Mouse (Mus musculus) thymus, adult 2 months (tissue): ENCODE measurements around the gene Ank3. TPM values are rescaled to one million over a fixed set of nuclear protein-coding genes. Genes with fewer than 3 reads are reported as not detected.
"Not testable (repeated sequence)": the region's sequence is repeated elsewhere in the genome, so short reads cannot be mapped to it uniquely, and the experiment has no call there.

Source experiments
- DNase-seq: peaks from one replicate; pipeline ENCODE4 v3.0.0; 2021
- H3K27ac ChIP-seq: fragments of 200-500 bp; 2 replicates; pipeline ENCODE4 v1.5.1; 2012; ENCODE audit warnings: low read length, control low read depth; ENCODE audit not compliant: control insufficient read depth, insufficient read depth
- H3K27me3 ChIP-seq: fragments of 200-500 bp; 2 replicates; pipeline ENCODE4 v1.6.1; 2012; ENCODE audit warnings: mild to moderate bottlenecking, low read length, moderate library complexity, mixed read lengths; ENCODE audit not compliant: control insufficient read depth, insufficient read depth
- H3K36me3 ChIP-seq: fragments of 200-500 bp; 2 replicates; pipeline ENCODE4 v1.6.1; 2012; ENCODE audit warnings: mild to moderate bottlenecking, low read length, moderate library complexity; ENCODE audit not compliant: control insufficient read depth, insufficient read depth
- H3K4me1 ChIP-seq: fragments of 200-500 bp; replicated peaks from 2 replicates; pipeline ENCODE4 v1.6.1; 2012; ENCODE audit warnings: low read length; ENCODE audit not compliant: control insufficient read depth, insufficient read depth
- H3K4me3 ChIP-seq: fragments of 200-500 bp; 2 replicates; pipeline ENCODE4 v1.5.1; 2012; ENCODE audit warnings: mild to moderate bottlenecking, low read length, control low read depth, moderate library complexity; ENCODE audit not compliant: control insufficient read depth, insufficient read depth
- CTCF ChIP-seq: fragments of 200-500 bp; IDR thresholded peaks from 2 replicates; pipeline ENCODE4 v1.5.1; 2012; ENCODE audit warnings: mild to moderate bottlenecking, control low read depth, low read length, moderate library complexity, borderline replicate concordance; ENCODE audit not compliant: control insufficient read depth, poor library complexity, insufficient read depth; ENCODE audit errors: extremely low read depth
- POLR2A ChIP-seq: fragments of 200-500 bp; IDR thresholded peaks from 2 replicates; pipeline ENCODE4 v1.6.1; 2012; ENCODE audit warnings: mild to moderate bottlenecking, low read length, control low read depth, moderate library complexity; ENCODE audit not compliant: control insufficient read depth, poor library complexity, insufficient read depth; ENCODE audit errors: extremely low read depth
- WGBS: fragments of 180-500 bp; shearing (Covaris S2); methylation state at CpG from one replicate; pipeline ENCODE4 v1.1.7; 2018; 5-methylcytosine and 5-hydroxymethylcytosine counted together
- polyA plus RNA-seq: library from polyadenylated mRNA; depleted of rRNA; stranded (reverse); fragments of >200 nt; gene quantifications from 2 replicates; pipeline ENCODE4 v1.2.3, GENCODE M21; 2012

Ank3 gene
- polyA plus RNA-seq, 1 experiment, result 4.2 TPM

DNA sequence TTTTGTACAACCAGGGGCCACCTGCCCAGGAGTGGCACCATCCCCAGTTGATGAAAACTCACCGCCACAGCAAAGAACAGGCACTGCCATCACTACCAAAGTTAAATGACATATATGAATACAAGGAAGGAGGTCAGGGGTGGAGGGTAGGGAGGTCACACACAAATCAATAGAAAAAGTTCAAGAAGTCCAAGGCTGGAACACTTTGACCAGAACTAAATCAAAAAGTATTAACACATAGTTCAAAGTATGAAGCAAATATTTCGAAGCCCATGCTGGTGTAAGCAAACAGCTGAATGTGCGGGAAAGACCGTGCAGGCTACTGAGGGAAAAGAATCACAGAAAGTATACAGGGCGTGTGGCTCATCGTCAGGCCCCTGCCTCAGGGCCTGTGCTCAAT, 503.5 kb downstream of the Ank3 start:
- Histone ChIP-seq H3K4me1 (no peaks in the 10 kb centered on the region), H3K27me3 (no peaks in the 10 kb centered on the region), H3K36me3 (no peaks in the 10 kb centered on the region), H3K4me3 (no peak overlapping the region), H3K27ac (no peak overlapping the region)
- TF ChIP-seq POLR2A (no peak), CTCF (no peak)
- 95% methylated on average over 6 of the region's 6 CpGs for WGBS
- no peak for DNase-seq

DNA sequence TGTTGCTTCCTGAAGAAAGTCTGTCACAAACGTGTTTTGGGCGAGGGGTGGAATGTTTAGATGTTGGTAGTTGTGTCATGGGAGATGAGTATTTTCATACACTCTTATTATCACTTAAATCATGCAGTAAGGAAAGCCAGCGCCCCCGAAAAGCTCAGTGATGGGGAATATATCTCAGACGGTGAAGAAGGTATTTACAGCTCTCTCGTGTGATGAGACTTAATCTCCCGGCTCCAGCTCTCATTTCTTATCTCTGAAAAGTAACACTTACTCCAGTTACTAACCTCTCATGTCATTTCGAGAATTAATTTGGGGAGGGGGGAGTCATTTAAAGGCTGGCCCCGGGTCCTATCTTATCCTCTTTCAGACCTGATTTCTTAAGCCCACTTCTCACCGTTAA, 505.7 kb downstream of the Ank3 start:
- Histone ChIP-seq H3K4me1 (no peaks in the 10 kb centered on the region), H3K27me3 (no peaks in the 10 kb centered on the region), H3K4me3 (no peak overlapping the region), H3K36me3 (no peaks in the 10 kb centered on the region), H3K27ac (no peak overlapping the region)
- DNase-seq, result no peak
- WGBS, result 71% methylated on average over 10 of the region's 10 CpGs
- TF ChIP-seq CTCF (no peak), POLR2A (no peak)

DNA sequence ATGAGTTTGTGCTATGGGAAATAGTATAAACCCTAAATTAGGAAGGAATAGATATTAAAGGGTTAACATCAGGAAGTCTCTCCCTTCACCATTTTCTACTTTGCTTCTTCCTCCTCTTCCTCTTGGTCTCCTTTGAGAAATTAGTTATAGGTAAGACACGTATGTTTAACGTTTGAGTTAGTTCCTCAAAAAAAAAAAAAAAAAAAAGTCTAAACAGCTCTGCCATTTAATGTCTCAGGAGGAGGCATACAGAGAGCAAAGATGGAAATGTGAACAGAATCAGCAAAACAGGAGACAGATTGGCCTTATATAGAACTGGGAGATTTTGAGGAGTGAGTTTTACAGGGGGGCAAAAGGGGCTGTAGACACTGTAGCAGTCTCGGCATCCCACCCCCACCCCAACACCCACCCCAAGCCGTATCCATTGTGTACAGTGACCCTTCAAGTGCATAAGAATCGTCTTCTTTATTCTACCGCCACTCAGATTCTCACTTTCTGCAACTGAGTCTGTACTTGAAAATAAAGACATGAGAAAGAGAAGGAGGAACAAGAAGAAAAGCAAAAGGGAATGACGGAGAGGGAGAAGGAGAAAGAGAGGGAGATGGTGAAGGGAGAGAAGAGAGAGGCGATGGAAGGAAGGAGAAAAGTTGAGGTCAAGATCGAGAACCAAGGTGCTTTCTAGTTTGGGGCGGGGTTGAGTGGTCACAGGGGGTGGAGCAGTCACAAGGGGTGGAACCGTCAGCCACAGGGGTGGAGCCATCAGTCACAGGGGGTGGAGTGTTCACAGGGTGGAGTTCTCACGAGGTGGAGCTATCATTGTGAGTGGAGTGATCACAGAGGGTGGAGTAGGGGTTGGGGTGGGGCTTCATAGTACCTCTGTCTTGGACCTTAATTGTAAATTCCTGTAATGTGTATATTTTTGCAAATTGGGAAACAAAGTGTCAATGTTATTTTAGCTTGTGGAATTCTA, 509.5 kb downstream of the Ank3 start:
- Histone ChIP-seq H3K27ac (no peak overlapping the region), H3K4me3 (no peak overlapping the region), H3K27me3 (no peaks in the 10 kb centered on the region), H3K4me1 (no peaks in the 10 kb centered on the region), H3K36me3 (no peaks in the 10 kb centered on the region)
- 70% methylated on average over 12 of the region's 12 CpGs for WGBS
- TF ChIP-seq POLR2A (no peak), CTCF (no peak)
- DNase-seq, result no peak

DNA sequence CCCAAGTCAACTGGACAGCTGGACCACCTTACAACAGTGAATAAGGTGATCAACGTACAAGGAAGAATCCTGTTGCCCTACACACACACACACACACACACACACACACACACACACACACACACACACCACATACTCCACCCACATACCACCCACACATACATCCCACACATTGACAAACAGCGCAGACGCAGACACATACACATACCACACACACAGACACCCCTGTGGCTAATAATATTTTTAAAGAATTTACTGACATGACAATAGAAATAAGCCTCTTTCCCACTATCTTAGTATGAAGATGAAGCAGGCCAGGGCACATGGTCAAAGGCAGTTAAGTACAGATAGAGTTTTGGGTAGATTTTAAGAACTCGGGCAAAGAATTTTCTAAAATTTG, 511.3 kb downstream of the Ank3 start:
- 94% methylated on average over 4 of the region's 4 CpGs for whole genome bisulfite sequencing
- no peaks in the 10 kb centered on the region for H3K27me3 ChIP-seq
- no peak for DNase-seq
- no peak overlapping the region for H3K27ac ChIP-seq
- no peaks in the 10 kb centered on the region for H3K36me3 ChIP-seq
- no peaks in the 10 kb centered on the region for H3K4me1 ChIP-seq
- TF ChIP-seq POLR2A (no peak), CTCF (no peak)
- H3K4me3 ChIP-seq, result no peak overlapping the region

DNA sequence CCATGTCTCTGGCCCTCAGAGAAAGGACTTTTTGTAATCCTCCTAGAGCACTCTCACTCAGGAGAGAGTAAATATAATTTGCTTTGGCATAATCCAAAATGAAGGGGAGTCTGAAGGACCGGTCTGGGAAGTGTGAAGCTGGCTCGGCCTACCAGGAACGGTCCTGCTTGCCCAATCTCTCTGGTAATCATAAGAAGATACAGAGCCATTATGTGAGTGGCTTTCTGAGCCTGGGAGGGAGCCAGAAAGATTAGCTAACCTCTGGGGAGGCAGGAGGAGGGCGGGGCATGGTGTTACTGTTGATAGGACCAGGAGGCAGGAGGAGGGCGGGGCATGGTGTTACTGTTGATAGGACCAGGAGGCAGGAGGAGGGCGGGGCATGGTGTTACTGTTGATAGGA, 511.7 kb downstream of the Ank3 start:
- H3K27me3 ChIP-seq, H3K4me1 ChIP-seq, H3K27ac ChIP-seq, H3K4me3 ChIP-seq, H3K36me3 ChIP-seq, DNase-seq: not testable (repeated sequence)
- WGBS, result 85% methylated on average over 6 of the region's 6 CpGs

DNA sequence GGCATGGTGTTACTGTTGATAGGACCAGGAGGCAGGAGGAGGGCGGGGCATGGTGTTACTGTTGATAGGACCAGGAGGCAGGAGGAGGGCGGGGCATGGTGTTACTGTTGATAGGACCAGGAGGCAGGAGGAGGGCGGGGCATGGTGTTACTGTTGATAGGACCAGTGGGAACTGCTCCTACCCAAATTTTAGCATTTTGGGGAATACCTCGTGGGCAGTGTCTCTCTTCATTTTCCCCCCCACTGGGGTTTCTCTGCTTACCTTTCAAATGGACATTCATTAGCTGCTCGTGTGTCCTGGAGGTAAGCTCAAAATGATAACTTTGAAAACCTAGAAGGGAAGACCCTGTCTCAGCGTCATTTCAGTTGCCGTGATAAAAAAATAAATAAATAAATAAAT, 512.2 kb downstream of the Ank3 start:
- not testable (repeated sequence) for H3K4me3 ChIP-seq, DNase-seq, H3K27ac ChIP-seq, H3K27me3 ChIP-seq, H3K4me1 ChIP-seq, H3K36me3 ChIP-seq
- WGBS, result 75% methylated on average over 6 of the region's 7 CpGs

DNA sequence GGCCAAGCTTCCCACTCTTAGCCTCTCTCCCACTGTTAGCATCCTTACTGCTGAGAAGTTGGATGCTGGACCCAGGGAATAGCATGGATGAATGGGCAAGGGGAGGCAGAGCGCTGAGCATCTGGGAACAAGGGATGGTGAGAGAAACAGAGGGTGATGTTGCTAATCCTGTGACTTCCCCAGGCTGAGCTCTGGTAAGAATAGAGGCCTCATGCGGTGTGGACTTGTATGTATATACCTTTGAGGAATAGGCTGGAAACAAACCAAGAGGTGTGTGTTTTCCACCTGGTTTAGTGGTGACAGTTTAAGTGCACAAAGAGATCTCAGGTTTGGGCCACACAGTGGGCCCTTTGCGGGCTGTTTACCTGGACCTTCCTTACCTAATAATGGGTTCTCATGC, 517.0 kb downstream of the Ank3 start:
- TF ChIP-seq POLR2A (no peak), CTCF (no peak)
- Histone ChIP-seq H3K27me3 (no peaks in the 10 kb centered on the region), H3K27ac (no peak overlapping the region), H3K4me3 (no peak overlapping the region), H3K36me3 (no peaks in the 10 kb centered on the region), H3K4me1 (no peaks in the 10 kb centered on the region)
- WGBS, result 93% methylated on average over 3 of the region's 3 CpGs
- no peak for DNase-seq
